Comparison of ENCODE assay signal across 8 mouse cellular contexts in the genomic region with DNA sequence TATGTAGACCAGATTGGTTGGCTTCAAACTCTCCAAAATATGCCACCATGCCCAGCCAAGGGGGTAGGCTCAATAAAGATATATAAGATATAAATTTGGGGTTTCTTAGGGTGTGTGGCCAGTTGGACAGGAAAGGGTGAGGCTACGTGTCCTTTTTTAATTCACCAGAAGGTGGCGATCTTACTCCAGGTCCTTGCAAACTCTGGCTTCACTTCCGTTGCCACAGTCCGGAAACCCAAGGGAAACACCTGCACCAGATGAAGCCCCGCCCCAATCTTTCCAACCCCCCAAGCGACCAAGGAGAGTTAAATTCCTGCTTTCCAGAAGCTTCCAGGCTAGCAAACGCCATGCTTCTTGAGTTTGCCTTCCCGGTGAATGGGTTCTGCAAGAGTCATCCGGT. TPM values are rescaled to one million over a fixed set of nuclear protein-coding genes. Genes with fewer than 3 reads are reported as not detected.
DNase-seq lines count a peak whose midpoint lies in the region; ATAC-seq lines count a peak whose summit lies in the region.

No protein-coding gene starts in this region.

- DNase-seq in cerebellum, adult 18-20 months = peak; percentile 20 to 34
- DNase-seq in adrenal gland, postnatal 25 days = peak; percentile 37
- DNase-seq in layer of hippocampus, adult 9-11 months = peak; percentile 45
- peak; percentile 84 for DNase-seq in lung, postnatal 14 days
- DNase-seq in retina, postnatal 1 day = peak; percentile 85

- ATAC-seq in cerebellum, adult (ENCODE audit: insufficient number of reproducible peaks, low FRiP score, low TSS enrichment) = no peak
- ATAC-seq in forebrain, embryonic 16.5 days = peak; percentile 72
- ATAC-seq in hematopoietic stem cell, adult 5-6 weeks (replicated peaks in 1 of 2; ENCODE audit: insufficient read depth in 1 of 2, low FRiP score in 2 of 2, low TSS enrichment in 1 of 2, low read depth in 1 of 2, poor library complexity in 2 of 2, severe bottlenecking in 2 of 2) = peak; percentile 76 to 82

- no peaks in the 10 kb centered on the region for H3K36me3 ChIP-seq in forebrain, embryonic 16.5 days (ENCODE audit: control insufficient read depth, insufficient read depth)

- H3K9ac ChIP-seq in forebrain, embryonic 16.5 days (replicated peaks; ENCODE audit: low read depth, low read length) = no peak overlapping the region

- H3K9me3 ChIP-seq in forebrain, embryonic 16.5 days (ENCODE audit: control insufficient read depth, low read length) = no peaks in the 10 kb centered on the region

- H3K4me1 ChIP-seq in forebrain, embryonic 16.5 days (replicated peaks; ENCODE audit: control insufficient read depth, insufficient read depth, low read length) = 0 out of 2 replicates have a peak, but pooled peaks cover 2% of the 10 kb centered on the region

- no peak overlapping the region for H3K4me2 ChIP-seq in forebrain, embryonic 16.5 days (ENCODE audit: low read length)

- WGBS in forebrain, embryonic 16.5 days = 19% methylated on average over 9 of the region's 9 CpGs

- H3K27ac ChIP-seq in forebrain, embryonic 16.5 days (ENCODE audit: low read length) = no peak overlapping the region

- no peaks in the 10 kb centered on the region for H3K27me3 ChIP-seq in forebrain, embryonic 16.5 days (replicated peaks; ENCODE audit: control insufficient read depth, insufficient read depth, low read length)

- no peak overlapping the region for H3K4me3 ChIP-seq in forebrain, embryonic 16.5 days (replicated peaks; ENCODE audit: low read length)

RNA-seq across cellular contexts. Expression of gene Csrp1, which starts 0.4 kb away (rescaled TPM):
- 43.2 and 52.1 TPM in 2 replicates for total RNA-seq in adrenal gland, postnatal 25 days (2021)
- 14.5 and 17.6 TPM in 2 replicates for polyA plus RNA-seq in forebrain, embryonic 16.5 days (2015; fragmentation: Nextera tagmentation; extraction: Ambion mirVana)
- total RNA-seq in hematopoietic stem cell, adult 5-6 weeks (2017) = 148 and 162 TPM in 2 replicates

RNA-seq across cellular contexts. Expression of gene Phlda3, which starts 46.4 kb away (rescaled TPM):
- 31.3 and 35.1 TPM in 2 replicates for total RNA-seq in adrenal gland, postnatal 25 days (2021)
- 17.3 and 19.9 TPM in 2 replicates for polyA plus RNA-seq in forebrain, embryonic 16.5 days (2015; fragmentation: Nextera tagmentation; extraction: Ambion mirVana)
- 2.6 TPM in 1 of 2 replicates, not detected in the other for total RNA-seq in hematopoietic stem cell, adult 5-6 weeks (2017)

RNA-seq across cellular contexts. Expression of gene Tnni1, which starts 59.7 kb away (rescaled TPM):
- not detected in 2 replicates for total RNA-seq in adrenal gland, postnatal 25 days (2021)
- polyA plus RNA-seq in forebrain, embryonic 16.5 days (2015; fragmentation: Nextera tagmentation; extraction: Ambion mirVana) = 0.88 TPM in 1 of 2 replicates, not detected in the other
- total RNA-seq in hematopoietic stem cell, adult 5-6 weeks (2017) = 0.88 TPM in 1 of 2 replicates, not detected in the other

Comparison
In these comparisons a context has a peak if more than half of its experiments do, and no peak if none do; other contexts are left out.
1. DNase-seq: peak in every context shown above with its lines; median percentile 85 in retina, postnatal 1 day; 84 in lung, postnatal 14 days; 45 in layer of hippocampus, adult 9-11 months; 37 in adrenal gland, postnatal 25 days; 27 in cerebellum, adult 18-20 months.